Mouse (Mus musculus) lung, embryonic 15.5 days (tissue): ENCODE results near the gene Gm9918. TPM values are rescaled to one million over a fixed set of nuclear protein-coding genes. Genes with fewer than 3 reads are reported as not detected.

Experiments used
- polyA plus RNA-seq: library from polyadenylated mRNA; unstranded; fragments of >200 nt; fragmentation: Nextera tagmentation; extraction: Ambion mirVana; gene quantifications from 2 replicates; pipeline ENCODE4 v1.2.1, GENCODE M21; 2015

Gene Gm9918
- polyA plus RNA-seq, 1 experiment from 2014 or later: 0.57 TPM

Other genes with a start within 250 kb of the Gm9918 start
- 221 and 264 TPM in 2 replicates for gene Krt18, start 242.4 kb upstream of the Gm9918 start, polyA plus RNA-seq
- gene Eif4b, start 196.8 kb upstream of the Gm9918 start, polyA plus RNA-seq: 118 and 121 TPM in 2 replicates
- gene Tns2, start 170.2 kb upstream of the Gm9918 start, polyA plus RNA-seq: 47.6 and 54.5 TPM in 2 replicates
- gene Spryd3, start 134.3 kb upstream of the Gm9918 start, polyA plus RNA-seq: 18.8 and 20.5 TPM in 2 replicates
- gene Igfbp6, start 126.2 kb upstream of the Gm9918 start, polyA plus RNA-seq: 12.3 and 16.8 TPM in 2 replicates
- 0.20 and 0.34 TPM in 2 replicates for gene Soat2, start 120.0 kb upstream of the Gm9918 start, polyA plus RNA-seq
- 60.7 and 67.1 TPM in 2 replicates for gene Zfp740, start 67.3 kb upstream of the Gm9918 start, polyA plus RNA-seq
- 74.1 and 78.1 TPM in 2 replicates for gene Csad, start 65.8 kb upstream of the Gm9918 start, polyA plus RNA-seq
- gene Itgb7, start 38.6 kb upstream of the Gm9918 start, polyA plus RNA-seq: 2.0 and 3.2 TPM in 2 replicates
- 43.7 and 43.8 TPM in 2 replicates for gene Rarg, start 13.0 kb upstream of the Gm9918 start, polyA plus RNA-seq
- gene Mfsd5, start 8.9 kb downstream of the Gm9918 start, polyA plus RNA-seq: 63.8 and 65.3 TPM in 2 replicates
- 27.6 and 32.2 TPM in 2 replicates for gene Espl1, start 25.7 kb downstream of the Gm9918 start, polyA plus RNA-seq
- 368 and 401 TPM in 2 replicates for gene Pfdn5, start 55.6 kb downstream of the Gm9918 start, polyA plus RNA-seq
- 100 and 106 TPM in 2 replicates for gene Myg1, start 61.1 kb downstream of the Gm9918 start, polyA plus RNA-seq
- 91.1 and 92.0 TPM in 2 replicates for gene Aaas, start 80.2 kb downstream of the Gm9918 start, polyA plus RNA-seq
- gene Sp7, start 96.6 kb downstream of the Gm9918 start, polyA plus RNA-seq: 0.48 and 0.55 TPM in 2 replicates
- 10.6 TPM in 2 replicates for gene Sp1, start 135.6 kb downstream of the Gm9918 start, polyA plus RNA-seq
- gene Amhr2, start 174.8 kb downstream of the Gm9918 start, polyA plus RNA-seq: 0.59 and 0.82 TPM in 2 replicates
- gene Prr13, start 188.5 kb downstream of the Gm9918 start, polyA plus RNA-seq: 69.4 and 71.4 TPM in 2 replicates
- 217 TPM in 2 replicates for gene Pcbp2, start 200.0 kb downstream of the Gm9918 start, polyA plus RNA-seq
- gene Gm10337, start 233.2 kb downstream of the Gm9918 start, polyA plus RNA-seq: not detected in 2 replicates
- 11.8 and 14.4 TPM in 2 replicates for gene Map3k12, start 246.5 kb downstream of the Gm9918 start, polyA plus RNA-seq
- 80.7 and 82.7 TPM in 2 replicates for gene Tarbp2, start 247.6 kb downstream of the Gm9918 start, polyA plus RNA-seq